Comparison of ENCODE assay signal across 8 mouse cellular contexts in genomic region chr8:123891883-123892585, GRCm38 (mm10). TPM values are rescaled to one million over a fixed set of nuclear protein-coding genes. Genes with fewer than 3 reads are reported as not detected.
DNase-seq lines count a peak whose midpoint lies in the region; ATAC-seq and TF ChIP-seq lines count a peak whose summit lies in the region.

No protein-coding gene starts in this region.

- WGBS in heart, embryonic 11.5 days (ENCODE audit: insufficient replicate concordance): 1% methylated on average over 49 of the region's 49 CpGs

- peaks cover 62% of the 10 kb centered on the region for H3K27me3 ChIP-seq in heart, embryonic 11.5 days (ENCODE audit: control insufficient read depth, insufficient read depth, low read length)
- no peaks in the 10 kb centered on the region for H3K27me3 ChIP-seq in myocyte (ENCODE audit: control insufficient read depth, insufficient read depth, insufficient read length)

- peak overlapping the region; percentile 22; the same call in 1 of the 2 replicates for H3K4me3 ChIP-seq in heart, embryonic 11.5 days (ENCODE audit: low read depth, low read length)
- peak overlapping the region; percentile 67 for H3K4me3 ChIP-seq in myocyte

- TF ChIP-seq POLR2A in myocyte (IDR thresholded peaks at IDR 0.05; ENCODE audit: insufficient read length, low read depth): peak; percentile 89

- H3K36me3 ChIP-seq in heart, embryonic 11.5 days (ENCODE audit: control insufficient read depth, insufficient read depth, low read length): no peaks in the 10 kb centered on the region
- H3K36me3 ChIP-seq in myocyte (ENCODE audit: control insufficient read depth, insufficient read depth): no peaks in the 10 kb centered on the region

- no peak for DNase-seq in heart, adult 11 months
- peak; percentile 88 for DNase-seq in cerebellum, adult 8-10 months
- DNase-seq in frontal cortex, adult 2 months (ENCODE audit: extremely low spot score in 1 of 2, low spot score in 1 of 2): peak; percentile 82 to 88
- DNase-seq in layer of hippocampus, postnatal 10 days (ENCODE audit: low spot score in 2 of 2): peak; percentile 68 to 73
- DNase-seq in lung, postnatal 14 days: no peak
- no peak for DNase-seq in ovary, postnatal 10 days (ENCODE audit: low spot score)

- peaks cover 6% of the 10 kb centered on the region for H3K79me2 ChIP-seq in myocyte (ENCODE audit: control insufficient read depth, insufficient read depth)

- no peak for ATAC-seq in heart, embryonic 11.5 days (replicated peaks; ENCODE audit: insufficient number of reproducible peaks, low FRiP score, low TSS enrichment)

- peak overlapping the region; percentile 54 for H3K4me2 ChIP-seq in heart, embryonic 11.5 days
- peak overlapping the region; percentile 54 for H3K4me2 ChIP-seq in myocyte (ENCODE audit: low read depth)

- no peak overlapping the region for H3K9ac ChIP-seq in heart, embryonic 11.5 days (ENCODE audit: low read depth, low read length)

- peak overlapping the region; percentile 1 for H3ac ChIP-seq in myocyte (ENCODE audit: control insufficient read depth, insufficient read length)

- no peak overlapping the region for H3K27ac ChIP-seq in heart, embryonic 11.5 days (ENCODE audit: low read depth, low read length)

- H3K4me1 ChIP-seq in heart, embryonic 11.5 days (ENCODE audit: control insufficient read depth, insufficient read depth, low read length): peaks cover 23% of the 10 kb centered on the region

- H3K9me3 ChIP-seq in heart, embryonic 11.5 days (replicated peaks; ENCODE audit: control insufficient read depth, low read length): no peaks in the 10 kb centered on the region

TF ChIP-seq in myocyte, 11 proteins besides CTCF, POLR2A, EP300 and RAD21:
- TF ChIP-seq MYOG (IDR thresholded peaks at IDR 0.05; ENCODE audit: control insufficient read depth in 1 of 3, insufficient read depth in 1 of 3, insufficient read length in 2 of 3, low read depth in 2 of 3) (peak in 2 of 3 experiments; percentile 7 to 26), E2F4 (IDR thresholded peaks at IDR 0.05; ENCODE audit: insufficient read depth) (no peak), TCF3 (IDR thresholded peaks at IDR 0.05; ENCODE audit: insufficient read length, low read depth) (no peak), POLR2AphosphoS2 (IDR thresholded peaks at IDR 0.05; ENCODE audit: insufficient read length, low read depth) (peak; percentile 94), TCF12 (IDR thresholded peaks at IDR 0.05; ENCODE audit: insufficient read depth, poor library complexity, severe bottlenecking) (no peak), CEBPB (IDR thresholded peaks at IDR 0.05; ENCODE audit: insufficient read depth, poor library complexity, severe bottlenecking) (no peak), SRF (IDR thresholded peaks at IDR 0.05; ENCODE audit: control insufficient read depth, insufficient read length, low read depth) (no peak), REST (IDR thresholded peaks at IDR 0.05; ENCODE audit: insufficient read depth, insufficient read length) (no peak), MYOD1 (IDR thresholded peaks at IDR 0.05; ENCODE audit: control insufficient read depth in 1 of 3, insufficient read length in 2 of 3, low read depth in 2 of 3) (peak in 1 of 3 experiments; percentile 2), USF1 (IDR thresholded peaks at IDR 0.05; ENCODE audit: low read depth) (peak; percentile 19)
TF ChIP-seq in myocyte: peak in this region for 4.

RNA-seq across cellular contexts. Expression of gene Acta1, which starts 2.5 kb away (rescaled TPM):
- 558 and 581 TPM in 2 replicates for polyA plus RNA-seq in heart, embryonic 11.5 days (2014; fragmentation: Nextera tagmentation; extraction: Ambion mirVana)
- polyA plus RNA-seq in frontal cortex, adult 2 months (2012; rRNA removed): 20.1 and 24.7 TPM in 2 replicates
- total RNA-seq in layer of hippocampus, postnatal 10 days (2021): 1 to 10 TPM; 5.9 to 6.0 TPM
- 9,007 TPM for polyA plus RNA-seq in myocyte (2012; fragmentation: generic; extraction: Trizol)

RNA-seq across cellular contexts. Expression of gene Ccsap, which starts 32.0 kb away (rescaled TPM):
- polyA plus RNA-seq in heart, embryonic 11.5 days (2014; fragmentation: Nextera tagmentation; extraction: Ambion mirVana): 2.5 and 4.0 TPM in 2 replicates
- polyA plus RNA-seq in frontal cortex, adult 2 months (2012; rRNA removed): 59.0 and 63.9 TPM in 2 replicates
- 10 to 100 TPM; 49.0 to 49.8 TPM for total RNA-seq in layer of hippocampus, postnatal 10 days (2021)
- polyA plus RNA-seq in myocyte (2012; fragmentation: generic; extraction: Trizol): 2.3 TPM

RNA-seq across cellular contexts. Expression of gene Nup133, which starts 57.0 kb away (rescaled TPM):
- polyA plus RNA-seq in heart, embryonic 11.5 days (2014; fragmentation: Nextera tagmentation; extraction: Ambion mirVana): 31.5 and 32.5 TPM in 2 replicates
- 20.2 and 20.5 TPM in 2 replicates for polyA plus RNA-seq in frontal cortex, adult 2 months (2012; rRNA removed)
- total RNA-seq in layer of hippocampus, postnatal 10 days (2021): 10 to 100 TPM; 21.5 to 22.4 TPM
- polyA plus RNA-seq in myocyte (2012; fragmentation: generic; extraction: Trizol): 11.7 TPM

Comparison
In these comparisons a context has a peak if more than half of its experiments do, and no peak if none do; other contexts are left out.
1. DNase-seq: peak in cerebellum, adult 8-10 months (single experiment), frontal cortex, adult 2 months (2 of 2) and layer of hippocampus, postnatal 10 days (2 of 2); none in heart, adult 11 months (single experiment), lung, postnatal 14 days (single experiment) and ovary, postnatal 10 days (single experiment).
2. RNA of gene Acta1, which starts 2.5 kb away (polyA plus RNA-seq): 9,007 TPM in myocyte (single experiment) and 558 to 581 TPM in heart, embryonic 11.5 days; 20.1 to 24.7 TPM in frontal cortex, adult 2 months; every median in the first group is over 10 times any median in the second.
3. RNA of gene Ccsap, which starts 32.0 kb away (polyA plus RNA-seq): 59.0 to 63.9 TPM in frontal cortex, adult 2 months; 2.5 to 4.0 TPM in heart, embryonic 11.5 days and 2.3 TPM in myocyte (single experiment); every median in the first group is over 10 times any median in the second.